Mouse (Mus musculus) limb, embryonic 10.5 days (tissue): ENCODE results near the gene Lgals3bp. TPM values are rescaled to one million over a fixed set of nuclear protein-coding genes. Genes with fewer than 3 reads are reported as not detected.
"Not testable (repeated sequence)": the region's sequence is repeated elsewhere in the genome, so short reads cannot be mapped to it uniquely, and the experiment has no call there.

Source experiments
- DNase-seq: peaks from one replicate; pipeline ENCODE4 v3.0.0-alpha.2; 2017; ENCODE audit warnings: low spot score
- H3K27ac ChIP-seq: fragments of 300-500 bp; sonication (generic); 2 replicates; pipeline ENCODE4 v1.5.1; 2016; ENCODE audit warnings: mild to moderate bottlenecking
- H3K27me3 ChIP-seq: fragments of 300-500 bp; sonication (generic); 2 replicates; pipeline ENCODE4 v1.6.1; 2016; ENCODE audit warnings: low read depth, mild to moderate bottlenecking; ENCODE audit not compliant: poor library complexity, severe bottlenecking
- H3K36me3 ChIP-seq: fragments of 300-500 bp; sonication (generic); 2 replicates; pipeline ENCODE4 v1.6.1; 2016; ENCODE audit warnings: mild to moderate bottlenecking, moderate library complexity
- H3K4me1 ChIP-seq: fragments of 300-500 bp; sonication (generic); 2 replicates; pipeline ENCODE4 v1.6.1; 2016
- H3K4me3 ChIP-seq: fragments of 300-500 bp; sonication (generic); 2 replicates; pipeline ENCODE4 v1.5.1; 2016; ENCODE audit warnings: mild to moderate bottlenecking, moderate library complexity
- H3K9me3 ChIP-seq: fragments of 300-500 bp; sonication (generic); replicated peaks from 2 replicates; pipeline ENCODE4 v1.6.1; 2016; ENCODE audit warnings: mild to moderate bottlenecking
- WGBS: fragments of 180-500 bp; shearing (Covaris S2); methylation state at CpG from one replicate; pipeline ENCODE4 v1.1.7; 2016; 5-methylcytosine and 5-hydroxymethylcytosine counted together
- polyA plus RNA-seq: library from polyadenylated mRNA; unstranded; fragments of >200 nt; fragmentation: Nextera tagmentation; extraction: Ambion mirVana; gene quantifications from 2 replicates; pipeline ENCODE4 v1.2.1, GENCODE M21; 2016

The Lgals3bp gene
- polyA plus RNA-seq, 1 experiment from 2014 or later = 3.4 TPM

- no peak overlapping the region for H3K4me3 ChIP-seq
- H3K36me3 ChIP-seq = peaks cover 50% of the 10 kb centered on the region
- H3K9me3 ChIP-seq = no peaks in the 10 kb centered on the region
- H3K4me1 ChIP-seq = peaks cover 25% of the 10 kb centered on the region
- DNase-seq = no peak
- H3K27ac ChIP-seq = no peak overlapping the region
- H3K27me3 ChIP-seq = no peaks in the 10 kb centered on the region
- WGBS = 93% methylated on average over 8 of the region's 8 CpGs
Observed at GRCm38 (mm10) chr11:118405311-118405710, 3.4 kb upstream of the Lgals3bp start.

- peaks cover 34% of the 10 kb centered on the region for H3K4me1 ChIP-seq
- no peak overlapping the region for H3K4me3 ChIP-seq
- peaks cover 40% of the 10 kb centered on the region for H3K36me3 ChIP-seq
- 82% methylated on average over 6 of the region's 6 CpGs for WGBS
- H3K27me3 ChIP-seq = no peaks in the 10 kb centered on the region
- H3K9me3 ChIP-seq = no peaks in the 10 kb centered on the region
- no peak for DNase-seq
- no peak overlapping the region for H3K27ac ChIP-seq
Observed at GRCm38 (mm10) chr11:118403951-118404899, 2.3 kb upstream of the Lgals3bp start.

DNA sequence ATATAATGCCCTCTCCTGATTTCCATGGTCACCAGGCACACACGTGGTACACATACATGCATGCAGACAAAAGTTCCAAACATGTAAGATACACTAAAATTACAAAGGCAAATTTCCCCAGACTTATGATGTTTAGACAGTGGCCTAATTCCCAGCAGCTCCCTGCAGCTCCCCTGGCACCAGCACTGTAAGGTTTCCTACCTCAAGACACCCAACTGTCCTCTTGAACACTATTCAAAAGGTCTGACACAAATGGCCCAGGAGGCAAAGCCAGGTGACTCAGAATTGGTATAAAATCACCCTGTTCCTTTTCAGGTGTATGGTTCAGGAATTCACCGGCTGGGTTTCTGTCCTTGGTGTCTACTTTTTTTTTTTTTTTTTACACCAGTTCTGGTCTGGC, 1.3 kb upstream of the Lgals3bp start:
- no peaks in the 10 kb centered on the region for H3K9me3 ChIP-seq
- H3K27me3 ChIP-seq = no peaks in the 10 kb centered on the region
- no peak overlapping the region for H3K27ac ChIP-seq
- 92% methylated on average over 2 of the region's 2 CpGs for WGBS
- H3K4me3 ChIP-seq = no peak overlapping the region
- no peak for DNase-seq
- H3K36me3 ChIP-seq = peaks cover 29% of the 10 kb centered on the region
- H3K4me1 ChIP-seq = peaks cover 34% of the 10 kb centered on the region

DNA sequence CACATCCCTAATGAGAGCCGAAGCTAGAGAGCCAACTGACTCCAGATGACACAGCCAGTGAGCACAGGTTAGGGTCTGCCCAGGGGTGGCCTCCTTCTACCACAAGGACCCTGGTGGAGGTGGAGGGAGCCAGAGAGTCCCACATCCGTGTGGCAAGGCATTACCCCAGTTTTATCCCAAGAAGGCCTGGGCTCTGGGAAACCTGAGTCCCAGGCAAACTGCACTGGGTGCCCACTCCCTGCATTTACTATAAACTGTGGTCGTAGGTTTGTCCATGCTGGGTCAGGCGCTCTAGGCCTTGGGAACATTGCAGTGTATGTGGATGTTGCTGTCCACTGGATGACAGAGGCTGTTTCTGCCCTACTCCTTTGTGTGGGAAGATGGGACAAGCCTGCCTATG, 697 bp downstream of the Lgals3bp start:
- DNase-seq = no peak
- Histone ChIP-seq H3K36me3 (peaks cover 9% of the 10 kb centered on the region), H3K4me3 (no peak overlapping the region), H3K27ac (peak overlapping the region; percentile 83), H3K27me3 (no peaks in the 10 kb centered on the region), H3K9me3 (no peaks in the 10 kb centered on the region), H3K4me1 (peaks cover 34% of the 10 kb centered on the region)
- WGBS = 73% methylated on average over 4 of the region's 4 CpGs

GRCm38 (mm10) chr11:118400566-118400936, 1.3 kb downstream of the Lgals3bp start:
- Histone ChIP-seq H3K4me1 (peaks cover 34% of the 10 kb centered on the region), H3K27ac (peak overlapping the region; percentile 83), H3K27me3 (no peaks in the 10 kb centered on the region), H3K36me3 (peaks cover 8% of the 10 kb centered on the region; the same call in 1 of the 2 replicates), H3K9me3 (no peaks in the 10 kb centered on the region), H3K4me3 (no peak overlapping the region)
- WGBS = 47% methylated on average over 6 of the region's 6 CpGs
- DNase-seq = no peak

DNA sequence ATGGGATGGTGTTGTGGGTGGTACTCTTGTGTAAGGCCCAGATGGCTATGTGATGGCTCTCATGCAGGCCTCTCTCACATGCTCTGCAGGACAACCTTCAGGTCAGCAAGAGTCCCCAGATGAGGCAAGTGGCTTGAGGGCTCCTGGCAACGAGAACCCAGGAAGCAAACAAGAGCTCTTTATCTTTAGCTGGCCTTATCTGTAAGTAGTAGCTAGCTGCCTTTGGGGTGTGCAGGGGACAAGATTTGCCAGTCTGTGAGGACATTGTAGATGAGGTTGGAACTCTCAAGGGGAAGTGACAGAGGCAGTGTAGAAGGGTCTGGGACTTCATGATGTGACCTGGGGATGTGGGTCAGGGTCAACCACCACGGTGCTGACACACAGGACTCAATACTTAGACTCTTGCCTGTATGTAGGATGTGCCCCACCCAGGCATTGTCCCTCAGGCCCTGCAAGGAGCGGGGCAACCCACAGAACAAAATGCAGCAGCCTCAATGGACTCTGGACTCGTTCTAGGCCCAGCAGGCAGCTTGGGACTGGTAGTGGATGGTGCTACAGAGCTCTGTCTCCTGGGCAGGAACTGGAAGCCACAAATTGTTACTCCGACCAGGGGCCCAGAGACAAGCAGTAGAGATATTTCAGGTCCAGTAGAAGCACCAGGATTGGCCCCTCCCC, 1.9 kb downstream of the Lgals3bp start:
- H3K4me1 ChIP-seq = peaks cover 34% of the 10 kb centered on the region
- H3K9me3 ChIP-seq = no peaks in the 10 kb centered on the region
- no peaks in the 10 kb centered on the region for H3K27me3 ChIP-seq
- peaks cover 9% of the 10 kb centered on the region; the same call in 1 of the 2 replicates for H3K36me3 ChIP-seq
- no peak overlapping the region for H3K4me3 ChIP-seq
- peak overlapping the region; percentile 83 for H3K27ac ChIP-seq
- no peak for DNase-seq
- WGBS = 81% methylated on average over 5 of the region's 5 CpGs

- H3K27ac ChIP-seq = peak overlapping the region; percentile 8; the same call in 1 of the 2 replicates
- 0 out of 2 replicates have a peak, but pooled peaks cover 5% of the 10 kb centered on the region for H3K36me3 ChIP-seq
- H3K9me3 ChIP-seq = no peaks in the 10 kb centered on the region
- H3K4me3 ChIP-seq = no peak overlapping the region
- WGBS = 92% methylated on average over 26 of the region's 26 CpGs
- no peaks in the 10 kb centered on the region for H3K27me3 ChIP-seq
- no peak for DNase-seq
- H3K4me1 ChIP-seq = peaks cover 39% of the 10 kb centered on the region
Observed at GRCm38 (mm10) chr11:118397806-118398530, 3.9 kb downstream of the Lgals3bp start.

- no peaks in the 10 kb centered on the region for H3K27me3 ChIP-seq
- 0 out of 2 replicates have a peak, but pooled peaks cover 5% of the 10 kb centered on the region for H3K36me3 ChIP-seq
- no peaks in the 10 kb centered on the region for H3K9me3 ChIP-seq
- H3K4me1 ChIP-seq = peaks cover 12% of the 10 kb centered on the region
- peak overlapping the region; percentile 31; the same call in 1 of the 2 replicates for H3K27ac ChIP-seq
- 63% methylated on average over 6 of the region's 6 CpGs for WGBS
- no peak for DNase-seq
- no peak overlapping the region for H3K4me3 ChIP-seq
Observed at GRCm38 (mm10) chr11:118394538-118394937, 7.4 kb downstream of the Lgals3bp start.

DNA sequence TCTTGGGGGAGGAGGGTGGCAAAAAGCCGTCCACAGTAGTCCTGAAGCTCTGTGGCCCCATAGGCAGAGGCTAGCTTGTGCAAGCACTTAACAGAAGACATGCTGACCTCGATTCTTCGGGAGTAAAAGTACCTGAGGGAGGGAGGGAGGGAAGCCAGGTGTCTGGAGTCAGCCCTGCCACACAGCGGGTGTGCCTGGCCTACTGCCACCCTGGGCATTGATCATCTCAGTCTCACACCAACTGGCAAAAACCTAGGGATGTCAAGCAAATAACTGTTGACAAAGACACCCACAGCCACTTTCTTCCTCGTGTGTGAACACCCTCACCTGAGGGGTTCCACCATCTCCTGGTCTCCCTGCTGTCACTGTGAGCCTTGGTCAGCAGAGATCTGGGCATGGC, 7.9 kb downstream of the Lgals3bp start:
- 79% methylated on average over 5 of the region's 5 CpGs for WGBS
- Histone ChIP-seq H3K27me3 (no peaks in the 10 kb centered on the region), H3K4me1 (peaks cover 11% of the 10 kb centered on the region; the same call in 1 of the 2 replicates), H3K36me3 (0 out of 2 replicates have a peak, but pooled peaks cover 5% of the 10 kb centered on the region), H3K4me3 (no peak overlapping the region), H3K27ac (no peak overlapping the region), H3K9me3 (no peaks in the 10 kb centered on the region)
- DNase-seq = no peak

DNA sequence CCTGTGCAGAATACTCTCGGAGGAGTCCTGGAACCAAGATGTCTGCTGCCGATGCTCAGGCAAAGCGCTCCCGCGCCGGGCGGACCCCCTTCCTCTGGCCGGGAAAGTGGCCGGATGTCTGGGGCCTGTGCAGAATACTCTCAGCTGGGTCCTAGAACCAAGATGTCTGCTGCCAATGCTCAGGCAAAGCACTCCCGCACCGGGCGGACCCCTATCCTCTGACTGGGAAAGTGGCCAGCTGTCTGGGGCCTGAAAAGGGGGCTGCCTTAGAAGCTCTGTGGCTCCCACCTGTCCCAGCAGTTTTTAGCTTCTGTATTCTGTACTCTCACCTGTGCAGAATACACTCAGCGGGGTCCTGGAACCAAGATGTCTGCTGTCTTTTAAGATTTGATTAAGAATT, 14.1 kb downstream of the Lgals3bp start:
- H3K4me1 ChIP-seq, DNase-seq, H3K27ac ChIP-seq, H3K27me3 ChIP-seq, H3K4me3 ChIP-seq, H3K9me3 ChIP-seq, H3K36me3 ChIP-seq: not testable (repeated sequence)
- WGBS = 94% methylated on average over 13 of the region's 13 CpGs

- Histone ChIP-seq H3K36me3 (no peaks in the 10 kb centered on the region), H3K27ac (peak overlapping the region; percentile 4; the same call in 1 of the 2 replicates), H3K4me3 (no peak overlapping the region), H3K4me1 (peaks cover 27% of the 10 kb centered on the region), H3K27me3 (no peaks in the 10 kb centered on the region), H3K9me3 (no peaks in the 10 kb centered on the region)
- WGBS = 43% methylated on average over 11 of the region's 11 CpGs
- peak; percentile 91 for DNase-seq
Observed at GRCm38 (mm10) chr11:118379251-118380009, 22.5 kb downstream of the Lgals3bp start.

DNA sequence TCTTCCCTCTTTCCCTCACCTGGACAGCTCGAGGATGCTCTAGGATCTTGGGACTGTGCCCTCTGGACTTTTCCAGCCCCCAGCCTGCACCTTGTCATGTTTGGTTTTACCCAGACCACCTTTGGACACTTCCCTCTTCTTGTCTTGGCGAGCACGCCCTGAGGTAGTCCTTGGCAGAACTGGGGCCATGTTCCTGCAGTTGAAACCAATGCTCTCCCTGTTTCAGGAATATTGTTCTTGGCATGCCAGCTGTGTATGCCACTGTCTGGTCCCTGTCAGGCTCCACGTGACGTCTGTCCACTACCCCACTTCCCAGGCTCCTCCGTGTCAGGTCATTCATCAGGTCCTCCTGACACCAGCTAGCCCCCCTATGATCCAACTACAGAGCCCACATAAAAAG, 23.2 kb downstream of the Lgals3bp start:
- H3K36me3 ChIP-seq = no peaks in the 10 kb centered on the region
- H3K4me1 ChIP-seq = peaks cover 31% of the 10 kb centered on the region
- DNase-seq = no peak
- H3K9me3 ChIP-seq = no peaks in the 10 kb centered on the region
- H3K27ac ChIP-seq = no peak overlapping the region
- WGBS = 85% methylated on average over 6 of the region's 6 CpGs
- no peaks in the 10 kb centered on the region for H3K27me3 ChIP-seq
- no peak overlapping the region for H3K4me3 ChIP-seq
